Comparison of ENCODE assay signal across 9 mouse cellular contexts in genomic region chr1:139423931-139424330, GRCm38 (mm10). TPM values are rescaled to one million over a fixed set of nuclear protein-coding genes. Genes with fewer than 3 reads are reported as not detected.
A peak's percentile ranks its signal among the peaks of the same experiment; 100 is the strongest.
DNase-seq lines count a peak whose midpoint lies in the region; ATAC-seq and TF ChIP-seq lines count a peak whose summit lies in the region.
"Had no signal": no experiment of that assay in that cellular context is flagged by ENCODE, and none has a peak within 500 bp of the region (broad histone marks: within the 10 kb centered on the region; RNA-seq: fewer than 3 reads in every experiment).

No protein-coding gene starts in this region.

- no peak for ATAC-seq in lung, postnatal 0 days
- no peak for ATAC-seq in forebrain, embryonic 16.5 days
- no peak for ATAC-seq in liver, embryonic 16.5 days (ENCODE audit: low read depth)

- H3K4me3 ChIP-seq in lung, postnatal 0 days (ENCODE audit: low read depth, low read length): peak overlapping the region; percentile 86; the same call in 1 of the 2 replicates
- H3K4me3 ChIP-seq in forebrain, embryonic 16.5 days (replicated peaks; ENCODE audit: low read length): peak overlapping the region; percentile 93
- H3K4me3 ChIP-seq in liver, embryonic 16.5 days (ENCODE audit: low read depth, low read length): peak overlapping the region; percentile 90

- no peak overlapping the region for H3K27ac ChIP-seq in lung, postnatal 0 days (ENCODE audit: low read length)
- H3K27ac ChIP-seq in forebrain, embryonic 16.5 days (ENCODE audit: low read length): no peak overlapping the region
- no peak overlapping the region for H3K27ac ChIP-seq in liver, embryonic 16.5 days (ENCODE audit: low read length)

- H3K9me3 ChIP-seq in lung, postnatal 0 days (ENCODE audit: low read length): no peaks in the 10 kb centered on the region
- H3K9me3 ChIP-seq in forebrain, embryonic 16.5 days (ENCODE audit: control insufficient read depth, low read length): no peaks in the 10 kb centered on the region
- no peaks in the 10 kb centered on the region for H3K9me3 ChIP-seq in liver, embryonic 16.5 days (replicated peaks; ENCODE audit: control insufficient read depth, low read length)

- H3K9ac ChIP-seq in lung, postnatal 0 days (replicated peaks; ENCODE audit: low read depth): no peak overlapping the region; the same call in 1 of the 2 replicates
- H3K9ac ChIP-seq in forebrain, embryonic 16.5 days (replicated peaks; ENCODE audit: low read depth, low read length): 0 out of 2 replicates have a peak overlapping the region, but pooled peaks have one; percentile 10
- H3K9ac ChIP-seq in liver, embryonic 16.5 days (ENCODE audit: low read depth, low read length): peak overlapping the region; percentile 8; the same call in 1 of the 2 replicates

- no peaks in the 10 kb centered on the region for H3K36me3 ChIP-seq in lung, postnatal 0 days (ENCODE audit: insufficient read depth, low read length)
- no peaks in the 10 kb centered on the region for H3K36me3 ChIP-seq in forebrain, embryonic 16.5 days (ENCODE audit: control insufficient read depth, insufficient read depth)
- H3K36me3 ChIP-seq in liver, embryonic 16.5 days (ENCODE audit: control insufficient read depth, insufficient read depth): no peaks in the 10 kb centered on the region; the same call in none of the 2 replicates

- no peaks in the 10 kb centered on the region for H3K27me3 ChIP-seq in lung, postnatal 0 days (replicated peaks; ENCODE audit: insufficient read depth, low read length)
- no peaks in the 10 kb centered on the region for H3K27me3 ChIP-seq in forebrain, embryonic 16.5 days (replicated peaks; ENCODE audit: control insufficient read depth, insufficient read depth, low read length)
- H3K27me3 ChIP-seq in liver, embryonic 16.5 days (ENCODE audit: control insufficient read depth, insufficient read depth, low read depth, low read length): no peaks in the 10 kb centered on the region

- TF ChIP-seq CTCF in lung, postnatal 0 days (IDR thresholded peaks at IDR 0.05): no peak

- TF ChIP-seq EP300 in lung, postnatal 0 days (IDR thresholded peaks at IDR 0.05): no peak

- H3K4me2 ChIP-seq in lung, postnatal 0 days (replicated peaks; ENCODE audit: low read depth, low read length): peak overlapping the region; percentile 82
- peak overlapping the region; percentile 61 for H3K4me2 ChIP-seq in forebrain, embryonic 16.5 days (ENCODE audit: low read length)
- peak overlapping the region; percentile 84 for H3K4me2 ChIP-seq in liver, embryonic 16.5 days (ENCODE audit: low read depth, low read length)

- no peak for DNase-seq in lung, postnatal 0 days (ENCODE audit: low spot score)
- DNase-seq in lung, postnatal 4 days: no peak
- DNase-seq in cerebellum, postnatal 10 days: no peak
- no peak for DNase-seq in layer of hippocampus, postnatal 36 days
- no peak for DNase-seq in layer of hippocampus, adult 8-10 months (ENCODE audit: low spot score in 2 of 2)
- DNase-seq: kidney, adult 18-20 months had no signal

- 30% methylated on average over 10 of the region's 10 CpGs for WGBS in lung, postnatal 0 days
- 50% methylated on average over 10 of the region's 10 CpGs for WGBS in forebrain, embryonic 16.5 days
- 31% methylated on average over 10 of the region's 10 CpGs for WGBS in liver, embryonic 16.5 days (ENCODE audit: insufficient replicate concordance)

- peaks cover 22% of the 10 kb centered on the region for H3K4me1 ChIP-seq in lung, postnatal 0 days (ENCODE audit: insufficient read depth, low read depth, low read length)
- peaks cover 35% of the 10 kb centered on the region for H3K4me1 ChIP-seq in forebrain, embryonic 16.5 days (replicated peaks; ENCODE audit: control insufficient read depth, insufficient read depth, low read length)
- peaks cover 20% of the 10 kb centered on the region for H3K4me1 ChIP-seq in liver, embryonic 16.5 days (ENCODE audit: control insufficient read depth, low read depth, low read length)

RNA-seq across cellular contexts. Expression of gene Zbtb41, which starts 1.8 kb away (rescaled TPM):
- polyA plus RNA-seq in lung, postnatal 0 days (2015; fragmentation: Nextera tagmentation; extraction: Ambion mirVana): 3.0 and 4.3 TPM in 2 replicates
- 17.3 and 21.7 TPM in 2 replicates for polyA plus RNA-seq in forebrain, embryonic 16.5 days (2015; fragmentation: Nextera tagmentation; extraction: Ambion mirVana)
- 2.2 TPM in 2 replicates for polyA plus RNA-seq in liver, embryonic 16.5 days (2015; fragmentation: Nextera tagmentation; extraction: Ambion mirVana)
- total RNA-seq in layer of hippocampus, postnatal 36 days (2021): 10 to 100 TPM; 28.4 to 32.0 TPM
- 10 to 100 TPM; 28.6 to 32.6 (median 28.9) TPM for total RNA-seq in layer of hippocampus, adult 8-10 months (2022)

RNA-seq across cellular contexts. Expression of gene Aspm, which starts 30.6 kb away (rescaled TPM):
- polyA plus RNA-seq in lung, postnatal 0 days (2015; fragmentation: Nextera tagmentation; extraction: Ambion mirVana): 0.54 and 0.95 TPM in 2 replicates
- 8.2 and 9.2 TPM in 2 replicates for polyA plus RNA-seq in forebrain, embryonic 16.5 days (2015; fragmentation: Nextera tagmentation; extraction: Ambion mirVana)
- polyA plus RNA-seq in liver, embryonic 16.5 days (2015; fragmentation: Nextera tagmentation; extraction: Ambion mirVana): 8.7 and 9.3 TPM in 2 replicates
- total RNA-seq in layer of hippocampus, postnatal 36 days (2021): under 1 TPM; 0.66 to 1.00 TPM
- total RNA-seq in layer of hippocampus, adult 8-10 months (2022): under 1 TPM; 0.26 to 0.96 (median 0.28) TPM

RNA-seq across cellular contexts. Expression of gene Crb1, which starts 47.0 kb away (rescaled TPM):
- polyA plus RNA-seq in lung, postnatal 0 days (2015; fragmentation: Nextera tagmentation; extraction: Ambion mirVana): 0.10 and 0.18 TPM in 2 replicates
- polyA plus RNA-seq in forebrain, embryonic 16.5 days (2015; fragmentation: Nextera tagmentation; extraction: Ambion mirVana): 0.71 and 1.1 TPM in 2 replicates
- not detected in 2 replicates for polyA plus RNA-seq in liver, embryonic 16.5 days (2015; fragmentation: Nextera tagmentation; extraction: Ambion mirVana)
- total RNA-seq in layer of hippocampus, postnatal 36 days (2021): under 1 TPM; 0.35 TPM
- under 1 TPM; 0.52 to 0.73 (median 0.65) TPM for total RNA-seq in layer of hippocampus, adult 8-10 months (2022)
- polyA plus RNA-seq: spleen, adult 2 months had no signal
